Mouse (Mus musculus) forebrain, embryonic 11.5 days (tissue): ENCODE data around the gene Msx3. TPM values are rescaled to one million over a fixed set of nuclear protein-coding genes. Genes with fewer than 3 reads are reported as not detected.
A peak's percentile ranks its signal among the peaks of the same experiment; 100 is the strongest.

Experiments used
- ATAC-seq: fragments of 200-750 bp; cut with Nextera tagmentation; replicated peaks from 2 replicates; pipeline ENCODE4 v1.8.0; 2017; ENCODE audit warnings: moderate TSS enrichment; ENCODE audit not compliant: low FRiP score
- DNase-seq: peaks from one replicate; pipeline ENCODE4 v3.0.0-alpha.2; 2017; ENCODE audit warnings: low spot score
- H3K27ac ChIP-seq: fragments of 300-500 bp; sonication (generic); 2 replicates; pipeline ENCODE4 v1.5.1; 2014; ENCODE audit warnings: low read depth, low read length
- H3K27me3 ChIP-seq: fragments of 300-500 bp; sonication (generic); 2 replicates; pipeline ENCODE4 v1.6.1; 2014; ENCODE audit warnings: mild to moderate bottlenecking, low read length, mixed read lengths; ENCODE audit not compliant: control insufficient read depth, insufficient read depth
- H3K36me3 ChIP-seq: fragments of 300-500 bp; sonication (generic); 2 replicates; pipeline ENCODE4 v1.6.1; 2014; ENCODE audit warnings: mild to moderate bottlenecking, low read length, moderate library complexity, mixed read lengths; ENCODE audit not compliant: control insufficient read depth, insufficient read depth
- H3K4me1 ChIP-seq: fragments of 300-500 bp; sonication (generic); replicated peaks from 2 replicates; pipeline ENCODE4 v1.6.1; 2014; ENCODE audit warnings: low read length, mixed read lengths; ENCODE audit not compliant: control insufficient read depth, insufficient read depth
- H3K4me2 ChIP-seq: fragments of 300-500 bp; sonication (generic); 2 replicates; pipeline ENCODE4 v1.6.1; 2014; ENCODE audit warnings: low read depth, mild to moderate bottlenecking, low read length, moderate library complexity, mixed read lengths; ENCODE audit not compliant: severe bottlenecking
- H3K4me3 ChIP-seq: fragments of 300-500 bp; sonication (generic); 2 replicates; pipeline ENCODE4 v1.5.1; 2014; ENCODE audit warnings: low read depth, low read length
- H3K9ac ChIP-seq: fragments of 300-500 bp; sonication (generic); 2 replicates; pipeline ENCODE4 v1.6.1; 2014; ENCODE audit warnings: low read length
- H3K9me3 ChIP-seq: fragments of 300-500 bp; sonication (generic); 2 replicates; pipeline ENCODE4 v1.6.1; 2016; ENCODE audit warnings: low read length, mixed read lengths; ENCODE audit not compliant: control insufficient read depth
- WGBS: fragments of 180-500 bp; shearing (Covaris S2); extraction: QIAGEN DNeasy Blood & Tissue Kit; methylation state at CpG from one replicate; pipeline ENCODE4 v1.1.7; 2014; 5-methylcytosine and 5-hydroxymethylcytosine counted together
- polyA plus RNA-seq: library from polyadenylated mRNA; unstranded; fragments of >200 nt; fragmentation: Nextera tagmentation; extraction: Ambion mirVana; gene quantifications from 2 replicates; pipeline ENCODE4 v1.2.1, GENCODE M21; 2014

Gene Msx3
- 2.4 and 2.6 TPM in 2 replicates for polyA plus RNA-seq

GRCm38 (mm10) chr7:140048361-140049114 lies at the start of gene Msx3:
Gene Msx3 (minus strand): TSS chr7:140049089.
- Histone ChIP-seq H3K9ac (peak within 1 kb of the TSS; percentile 17; the same call in 1 of the 2 replicates), H3K9me3 (no peaks in the 10 kb centered on the region), H3K27ac (no peak within 1 kb of the TSS), H3K36me3 (no peaks in the 10 kb centered on the region), H3K4me2 (peak within 1 kb of the TSS; percentile 44), H3K4me1 (peaks cover 17% of the 10 kb centered on the region; the same call in 1 of the 2 replicates), H3K27me3 (peaks cover 85% of the 10 kb centered on the region), H3K4me3 (peak within 1 kb of the TSS; percentile 31)
- ATAC-seq (peak; percentile 53), DNase-seq (peak; percentile 60)
- under 1% methylated on average over 56 of the region's 56 CpGs for WGBS

- Histone ChIP-seq H3K36me3 (no peaks in the 10 kb centered on the region), H3K9me3 (no peaks in the 10 kb centered on the region), H3K4me3 (no peak overlapping the region), H3K4me2 (no peak overlapping the region), H3K27ac (no peak overlapping the region), H3K9ac (no peak overlapping the region), H3K4me1 (no peaks in the 10 kb centered on the region), H3K27me3 (no peaks in the 10 kb centered on the region)
- no peak for DNase-seq
- WGBS, result 89% methylated on average over 1 of the region's 1 CpGs
- ATAC-seq, result no peak
Observed at GRCm38 (mm10) chr7:140098466-140098865, 49.6 kb upstream of the Msx3 start.

- H3K9me3 ChIP-seq, result no peaks in the 10 kb centered on the region
Observed at GRCm38 (mm10) chr7:140096055-140096454, 47.2 kb upstream of the Msx3 start.

GRCm38 (mm10) chr7:140095556-140095955 lies 46.7 kb upstream of the Msx3 start:
- no peaks in the 10 kb centered on the region for H3K36me3 ChIP-seq
- 52% methylated on average over 1 of the region's 1 CpGs for WGBS
- DNase-seq (no peak), ATAC-seq (no peak)
- H3K4me2 ChIP-seq, result no peak overlapping the region
- H3K9ac ChIP-seq, result no peak overlapping the region
- H3K4me1 ChIP-seq, result no peaks in the 10 kb centered on the region
- H3K9me3 ChIP-seq, result no peaks in the 10 kb centered on the region
- no peaks in the 10 kb centered on the region for H3K27me3 ChIP-seq
- H3K27ac ChIP-seq, result no peak overlapping the region
- no peak overlapping the region for H3K4me3 ChIP-seq

More at GRCm38 (mm10) chr7:140096055-140096454, 47.2 kb upstream of the Msx3 start:
- DNase-seq (no peak), ATAC-seq (no peak)
- Histone ChIP-seq H3K27me3 (no peaks in the 10 kb centered on the region), H3K9ac (no peak overlapping the region), H3K4me3 (no peak overlapping the region), H3K36me3 (no peaks in the 10 kb centered on the region), H3K27ac (no peak overlapping the region), H3K4me1 (no peaks in the 10 kb centered on the region), H3K4me2 (no peak overlapping the region)

DNA sequence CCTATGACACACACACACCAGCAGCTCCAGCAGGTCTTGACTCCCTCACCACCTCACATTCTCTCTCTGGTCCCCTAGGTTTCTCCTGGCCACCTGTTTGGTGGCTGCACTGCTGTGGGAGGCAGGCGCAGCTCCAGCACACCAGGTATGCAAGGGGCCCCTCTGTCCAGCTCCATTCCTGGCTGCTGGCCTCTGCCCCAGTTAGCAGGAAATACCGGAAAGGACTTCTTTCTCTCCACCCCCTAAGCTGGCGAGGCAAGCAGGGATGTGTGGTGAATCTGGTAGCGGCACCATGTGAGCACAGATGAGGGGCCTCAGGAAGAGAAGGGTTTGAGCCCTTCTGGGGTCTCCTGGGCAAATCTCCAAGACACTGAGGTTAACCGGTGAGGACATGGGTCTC lies 46.1 kb upstream of the Msx3 start:
- H3K4me1 ChIP-seq, result no peaks in the 10 kb centered on the region
- H3K9me3 ChIP-seq, result no peaks in the 10 kb centered on the region
- no peak overlapping the region for H3K9ac ChIP-seq
- H3K4me2 ChIP-seq, result no peak overlapping the region
- no peak overlapping the region for H3K27ac ChIP-seq
- ATAC-seq (no peak), DNase-seq (no peak)
- H3K36me3 ChIP-seq, result no peaks in the 10 kb centered on the region
- 69% methylated on average over 5 of the region's 5 CpGs for WGBS
- no peak overlapping the region for H3K4me3 ChIP-seq
- no peaks in the 10 kb centered on the region for H3K27me3 ChIP-seq

DNA sequence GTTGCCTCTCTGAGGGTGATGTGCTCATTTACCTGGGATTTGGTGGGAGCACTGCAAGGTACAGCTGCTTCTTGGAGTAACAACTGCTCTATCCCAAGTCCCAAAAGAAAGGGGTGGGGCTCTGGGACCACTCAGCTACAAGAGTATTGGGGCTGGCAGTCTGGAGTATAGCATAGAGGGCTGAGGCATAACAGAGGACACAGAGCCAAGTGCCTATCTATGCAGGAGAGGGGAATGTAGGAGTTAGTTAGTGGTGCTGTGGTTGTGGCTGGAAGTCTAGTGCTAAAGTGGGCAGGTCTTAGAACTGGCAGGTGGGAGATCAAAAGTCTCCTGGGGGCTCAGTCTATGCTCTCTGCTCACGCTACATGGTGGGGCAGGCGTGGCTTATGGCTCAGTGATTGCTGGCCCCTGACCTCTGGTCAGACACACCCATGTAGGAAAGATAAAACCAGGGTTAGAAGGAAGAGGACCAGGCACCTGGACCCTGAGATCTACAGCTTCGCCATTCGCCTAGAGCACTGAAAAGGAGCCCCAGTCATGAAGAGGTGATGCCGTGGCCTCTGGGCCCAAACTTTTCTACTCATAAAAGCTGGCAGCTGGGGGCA lies 44.1 kb upstream of the Msx3 start, which contains the start of gene Prap1:
Prap1 (plus strand) TSS at position 472 of the 605 bp plus-strand sequence.
- no peaks in the 10 kb centered on the region for H3K4me1 ChIP-seq
- H3K9me3 ChIP-seq, result no peaks in the 10 kb centered on the region
- H3K27me3 ChIP-seq, result no peaks in the 10 kb centered on the region
- H3K4me3 ChIP-seq, result no peak within 1 kb of the TSS
- no peaks in the 10 kb centered on the region for H3K36me3 ChIP-seq
- DNase-seq (no peak), ATAC-seq (no peak)
- WGBS, result 82% methylated on average over 5 of the region's 5 CpGs
- no peak within 1 kb of the TSS for H3K27ac ChIP-seq
- no peak within 1 kb of the TSS for H3K4me2 ChIP-seq
- H3K9ac ChIP-seq, result no peak within 1 kb of the TSS

DNA sequence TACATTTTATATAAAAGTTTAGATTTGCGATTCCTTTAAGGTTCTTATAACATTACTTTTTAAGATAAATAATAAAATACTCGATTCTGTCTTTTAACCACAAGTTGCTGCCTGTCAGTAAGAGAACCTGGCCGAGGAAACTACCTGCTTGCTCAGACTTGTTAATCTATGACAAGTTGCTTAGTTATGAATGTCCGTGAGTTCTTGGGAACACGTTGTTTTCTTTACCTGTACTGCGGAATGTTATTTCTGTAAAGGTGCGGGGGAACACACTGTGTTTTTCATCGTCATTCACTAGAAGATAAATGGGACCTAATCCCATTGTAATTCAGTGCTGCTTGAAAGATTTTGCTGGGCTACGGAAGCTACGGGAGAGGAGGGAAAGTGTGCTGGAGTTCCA lies 41.7 kb upstream of the Msx3 start:
- H3K4me1 ChIP-seq, result no peaks in the 10 kb centered on the region
- H3K36me3 ChIP-seq, result no peaks in the 10 kb centered on the region
- H3K4me2 ChIP-seq, result no peak overlapping the region
- WGBS, result 72% methylated on average over 10 of the region's 10 CpGs
- no peaks in the 10 kb centered on the region for H3K27me3 ChIP-seq
- H3K9ac ChIP-seq, result no peak overlapping the region
- no peak for DNase-seq
- no peak overlapping the region for H3K4me3 ChIP-seq
- H3K9me3 ChIP-seq, result no peaks in the 10 kb centered on the region
- H3K27ac ChIP-seq, result no peak overlapping the region
- no peak for ATAC-seq

GRCm38 (mm10) chr7:140082242-140082678 lies 33.4 kb upstream of the Msx3 start, which contains the start of gene Caly:
Gene Caly (minus strand): TSS chr7:140082548.
- Histone ChIP-seq H3K27me3 (peaks cover 18% of the 10 kb centered on the region), H3K27ac (no peak within 1 kb of the TSS), H3K9ac (peak within 1 kb of the TSS; percentile 20; the same call in 1 of the 2 replicates)

More at GRCm38 (mm10) chr7:140082242-140082678, 33.4 kb upstream of the Msx3 start, which contains the start of gene Caly:
- Histone ChIP-seq H3K4me1 (peaks cover 22% of the 10 kb centered on the region), H3K4me2 (peak within 1 kb of the TSS; percentile 71), H3K36me3 (no peaks in the 10 kb centered on the region), H3K4me3 (peak within 1 kb of the TSS; percentile 32), H3K9me3 (no peaks in the 10 kb centered on the region)
- peak; percentile 67 for ATAC-seq
- peak; percentile 90 for DNase-seq
- WGBS, result 4% methylated on average over 18 of the region's 18 CpGs
